Mouse (Mus musculus): Measurements from ENCODE around the gene Olfr183.

- TF ChIP-seq SIN3A (IDR thresholded peaks at IDR 0.05; ENCODE audit: low read length) (no peak), CTCF (conservative IDR thresholded peaks at IDR 0.05 in 1 of 2, IDR thresholded peaks at IDR 0.05 in 1 of 2; ENCODE audit: low read depth in 2 of 2, low read length in 2 of 2) (no peak), POLR2A (IDR thresholded peaks at IDR 0.05; ENCODE audit: low read depth, low read length) (no peak)
Measured at GRCm38 (mm10) chr16:59048860-59049259, 53.7 kb downstream of the Olfr183 start.

Data from CH12.LX (cell line).